Mouse (Mus musculus) brown adipose tissue, adult 24 weeks (tissue): ENCODE measurements around the gene Arhgap10. TPM values are rescaled to one million over a fixed set of nuclear protein-coding genes. Genes with fewer than 3 reads are reported as not detected.

Experiments
- H3K27ac ChIP-seq: fragments of 200-500 bp; replicated peaks from 2 replicates; pipeline ENCODE4 v1.5.1; 2012; ENCODE audit warnings: low read depth, mild to moderate bottlenecking, low read length
- H3K4me1 ChIP-seq: fragments of 200-500 bp; 2 replicates; pipeline ENCODE4 v1.6.1; 2012; ENCODE audit warnings: low read length, mixed read lengths; ENCODE audit not compliant: control insufficient read depth, insufficient read depth, insufficient read length
- H3K4me3 ChIP-seq: fragments of 200-500 bp; 2 replicates; pipeline ENCODE4 v1.5.1; 2012; ENCODE audit warnings: low read depth, mild to moderate bottlenecking, low read length, moderate library complexity; ENCODE audit not compliant: insufficient read depth
- polyA plus RNA-seq: library from polyadenylated mRNA; stranded (reverse); fragments of >200 nt; gene quantifications from 2 replicates; pipeline ENCODE4 v1.2.4, GENCODE M21; 2012; ENCODE audit not compliant: missing spikeins, insufficient read depth, insufficient read length

Gene Arhgap10
- polyA plus RNA-seq, 1 experiment: 9.1 TPM

- H3K4me1 ChIP-seq: no peaks in the 10 kb centered on the region
- H3K4me3 ChIP-seq: no peak overlapping the region
- H3K27ac ChIP-seq: no peak overlapping the region
Observed at GRCm38 (mm10) chr8:77524018-77524615, 6.4 kb upstream of the Arhgap10 start.

- Histone ChIP-seq H3K27ac (no peak overlapping the region), H3K4me1 (0 out of 2 replicates have a peak, but pooled peaks cover 3% of the 10 kb centered on the region), H3K4me3 (no peak overlapping the region)
Observed at GRCm38 (mm10) chr8:77522984-77523383, 5.2 kb upstream of the Arhgap10 start.

DNA sequence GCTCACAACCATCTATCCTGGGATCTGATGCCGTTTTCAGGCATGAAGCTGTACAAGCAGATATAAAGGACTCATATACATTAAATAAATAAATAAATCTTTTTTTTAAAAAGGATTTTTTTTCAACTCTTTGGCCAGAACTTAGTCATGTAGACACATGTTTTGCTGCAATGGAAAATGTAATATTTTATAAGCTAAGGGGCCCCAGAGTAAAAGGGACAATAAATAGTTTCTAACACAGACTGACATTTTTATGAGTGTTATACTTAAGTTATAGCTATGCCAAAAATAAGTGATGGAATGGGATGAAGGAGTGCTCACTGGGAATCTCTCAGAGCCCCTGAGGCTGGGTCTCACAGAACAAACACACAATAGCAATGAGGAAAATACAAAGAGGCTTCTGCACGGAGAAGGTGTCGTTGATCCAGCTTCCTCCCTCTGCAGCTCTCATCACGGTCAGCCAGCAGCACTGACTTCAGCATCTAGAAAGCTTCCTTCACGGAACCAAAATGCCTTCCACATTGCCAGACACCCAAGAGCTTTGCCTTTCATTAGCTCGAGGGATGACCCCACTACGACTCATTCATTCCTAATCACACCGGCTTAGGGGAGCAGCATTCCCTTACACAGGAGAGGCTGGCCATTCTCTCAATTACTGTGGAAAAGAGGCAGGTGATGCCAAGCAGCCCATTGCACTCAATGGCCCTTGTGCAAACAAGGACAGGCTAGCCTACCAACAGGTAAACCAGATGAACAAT, 3.5 kb upstream of the Arhgap10 start:
- Histone ChIP-seq H3K4me1 (peaks cover 3% of the 10 kb centered on the region; the same call in 1 of the 2 replicates), H3K27ac (no peak overlapping the region), H3K4me3 (no peak overlapping the region)

DNA sequence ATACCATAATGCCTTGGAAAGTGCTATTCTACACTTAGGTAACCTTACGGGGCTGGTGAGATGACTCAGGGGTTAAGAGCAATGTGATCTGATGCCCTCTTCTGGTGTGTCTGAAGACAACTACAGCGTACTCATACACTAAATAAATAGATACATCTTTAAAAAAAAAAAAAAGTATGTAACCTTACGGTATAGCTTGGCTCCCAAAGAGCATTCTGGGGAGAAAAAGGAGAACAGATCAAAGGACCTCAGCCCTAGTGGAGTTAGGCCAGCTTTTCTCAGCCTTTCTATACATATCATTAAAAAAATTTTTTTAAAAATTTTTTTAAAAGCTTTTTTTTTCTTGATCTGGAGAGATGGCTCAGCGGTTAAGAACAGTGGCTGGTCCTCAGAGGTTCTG, 2.8 kb upstream of the Arhgap10 start:
- no peak overlapping the region for H3K27ac ChIP-seq
- no peak overlapping the region for H3K4me3 ChIP-seq
- H3K4me1 ChIP-seq: peaks cover 3% of the 10 kb centered on the region; the same call in 1 of the 2 replicates

DNA sequence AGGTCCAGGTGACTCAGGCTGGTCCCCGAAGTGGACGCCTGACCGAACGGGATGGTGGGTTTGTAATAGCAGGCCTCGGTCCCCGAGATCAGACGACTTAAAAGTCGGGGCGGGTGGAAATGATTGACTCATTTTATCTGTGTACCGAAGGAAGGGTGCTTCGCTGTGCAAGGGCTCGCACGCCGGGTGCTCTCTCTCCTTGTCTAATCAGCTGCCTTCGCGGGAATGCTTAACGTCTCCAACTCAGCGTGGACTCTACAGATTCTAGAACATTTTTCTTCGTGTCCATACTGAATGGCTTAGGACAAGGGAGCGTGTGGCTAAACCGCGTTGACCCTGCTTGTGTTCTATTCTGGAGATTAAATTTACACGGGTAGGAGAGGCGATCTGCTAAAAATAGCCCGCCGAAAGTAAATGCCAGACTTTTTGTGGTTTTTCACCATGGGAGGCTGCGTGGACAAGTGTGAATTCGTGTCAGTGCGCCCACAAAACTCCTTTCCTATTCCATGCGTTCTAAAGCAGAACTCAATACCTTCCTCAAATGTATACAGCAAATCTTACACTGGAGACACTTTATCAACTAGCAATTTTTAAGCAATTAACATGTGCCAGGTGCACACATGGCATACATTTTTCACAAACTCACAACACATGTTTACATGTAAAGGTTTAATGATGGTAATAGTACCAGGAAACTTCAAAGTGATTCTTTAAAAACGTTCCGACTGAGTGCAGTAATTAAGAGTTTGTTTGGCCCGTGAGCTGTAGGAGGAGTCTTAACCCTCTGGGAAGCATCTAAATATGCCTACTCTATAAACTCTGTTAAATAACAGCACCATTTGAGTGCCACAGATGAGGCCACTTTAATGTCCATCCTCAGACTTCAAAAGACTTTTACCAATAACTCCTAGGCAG, 705 bp upstream of the Arhgap10 start:
- H3K27ac ChIP-seq: peak overlapping the region; percentile 27; the same call in 1 of the 2 replicates

DNA sequence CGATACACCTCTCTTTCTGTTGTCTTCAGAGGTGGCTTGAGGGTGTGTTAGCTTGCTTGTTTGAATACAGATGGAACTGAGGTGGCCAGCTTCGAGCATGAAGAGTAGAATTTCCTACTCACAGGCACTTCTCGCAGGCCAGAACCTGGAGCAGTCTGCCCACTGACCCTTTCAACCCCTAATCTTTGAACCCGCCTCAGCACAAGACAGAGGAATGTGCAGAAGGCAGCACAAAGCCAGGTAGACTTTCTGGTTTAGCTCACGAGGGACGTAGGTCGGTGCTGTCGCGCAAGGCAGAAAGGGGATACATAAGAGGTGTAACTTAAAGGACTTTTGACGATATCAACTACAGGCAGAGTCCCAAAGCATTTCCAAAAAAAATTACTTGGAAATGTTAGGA, 908 bp downstream of the Arhgap10 start:
- Histone ChIP-seq H3K27ac (no peak overlapping the region), H3K4me1 (peaks cover 3% of the 10 kb centered on the region; the same call in 1 of the 2 replicates), H3K4me3 (peak overlapping the region; percentile 71)

More for the DNA sequence above, 705 bp upstream of the Arhgap10 start:
- Histone ChIP-seq H3K4me1 (peaks cover 3% of the 10 kb centered on the region; the same call in 1 of the 2 replicates), H3K4me3 (peak overlapping the region; percentile 79)

- peaks cover 3% of the 10 kb centered on the region; the same call in 1 of the 2 replicates for H3K4me1 ChIP-seq
- no peak overlapping the region for H3K27ac ChIP-seq
- H3K4me3 ChIP-seq: peak overlapping the region; percentile 71
Observed at GRCm38 (mm10) chr8:77515786-77516185, 2.0 kb downstream of the Arhgap10 start.

DNA sequence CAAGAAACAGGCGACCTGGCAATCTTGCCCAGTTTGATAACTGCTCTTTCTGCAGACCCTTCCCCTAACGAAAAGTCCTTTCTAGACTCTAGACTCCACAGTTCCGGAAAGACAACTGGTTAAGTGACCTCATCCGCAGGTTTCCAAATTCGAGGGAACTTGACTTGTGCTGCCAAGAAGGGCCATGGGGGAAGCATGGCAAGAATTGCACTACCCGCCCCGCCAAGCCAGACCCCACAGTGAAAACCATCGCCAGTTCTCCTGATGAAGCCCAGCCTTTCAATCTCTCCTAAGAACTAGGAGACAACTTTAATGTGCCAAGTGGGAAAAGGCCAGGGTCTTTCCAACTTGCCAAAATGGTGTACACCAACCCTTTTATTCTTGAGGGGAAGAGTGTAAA, 2.6 kb downstream of the Arhgap10 start:
- Histone ChIP-seq H3K4me1 (peaks cover 3% of the 10 kb centered on the region; the same call in 1 of the 2 replicates), H3K4me3 (no peak overlapping the region), H3K27ac (no peak overlapping the region)

- Histone ChIP-seq H3K27ac (no peak overlapping the region), H3K4me1 (no peaks in the 10 kb centered on the region; the same call in none of the 2 replicates), H3K4me3 (no peak overlapping the region)
Observed at GRCm38 (mm10) chr8:77511750-77512493, 5.8 kb downstream of the Arhgap10 start.

DNA sequence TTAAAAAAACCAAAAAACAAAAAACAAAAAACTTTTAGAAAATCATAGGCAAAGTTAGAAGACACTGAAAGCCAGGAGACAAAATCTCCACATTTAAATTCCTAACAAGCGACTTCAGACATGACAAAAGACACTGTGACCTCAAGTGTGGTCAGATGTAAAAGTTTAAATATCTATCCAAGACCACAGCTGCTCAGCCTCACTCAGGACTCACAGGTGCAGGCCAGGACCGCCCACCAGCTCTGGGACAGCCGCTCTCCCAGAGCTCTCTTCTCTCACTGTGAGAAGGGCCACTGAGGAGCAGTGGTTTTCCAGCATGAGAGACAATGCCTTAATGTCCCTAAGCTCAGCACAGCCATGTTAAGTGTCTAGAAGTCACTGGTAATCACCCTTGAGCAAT, 7.3 kb downstream of the Arhgap10 start:
- Histone ChIP-seq H3K27ac (no peak overlapping the region), H3K4me3 (no peak overlapping the region), H3K4me1 (no peaks in the 10 kb centered on the region; the same call in 1 of the 2 replicates)

DNA sequence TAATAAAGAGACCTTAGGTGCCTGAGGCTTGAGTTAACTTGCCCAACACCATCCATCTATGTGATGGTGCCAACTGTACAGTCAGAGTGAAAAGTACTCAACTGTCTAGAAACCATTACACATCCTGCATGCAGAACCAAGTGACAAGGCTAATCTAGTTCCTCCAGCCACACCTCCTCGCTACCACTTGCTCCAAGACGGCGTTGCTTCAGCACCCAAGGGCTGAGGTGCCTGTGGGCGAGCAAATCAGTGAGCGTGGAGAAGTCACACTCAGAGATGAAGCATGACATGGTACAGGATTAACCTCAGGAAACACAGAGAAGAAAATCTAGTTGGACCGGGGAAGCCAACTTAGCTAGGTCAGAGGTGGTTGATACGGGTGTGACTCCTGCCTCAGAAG, 8.7 kb downstream of the Arhgap10 start:
- Histone ChIP-seq H3K4me1 (no peaks in the 10 kb centered on the region; the same call in 1 of the 2 replicates), H3K4me3 (no peak overlapping the region), H3K27ac (no peak overlapping the region)

- H3K4me3 ChIP-seq: no peak overlapping the region
- H3K4me1 ChIP-seq: no peaks in the 10 kb centered on the region; the same call in 1 of the 2 replicates
- no peak overlapping the region for H3K27ac ChIP-seq
Observed at GRCm38 (mm10) chr8:77507510-77508035, 10.2 kb downstream of the Arhgap10 start.

DNA sequence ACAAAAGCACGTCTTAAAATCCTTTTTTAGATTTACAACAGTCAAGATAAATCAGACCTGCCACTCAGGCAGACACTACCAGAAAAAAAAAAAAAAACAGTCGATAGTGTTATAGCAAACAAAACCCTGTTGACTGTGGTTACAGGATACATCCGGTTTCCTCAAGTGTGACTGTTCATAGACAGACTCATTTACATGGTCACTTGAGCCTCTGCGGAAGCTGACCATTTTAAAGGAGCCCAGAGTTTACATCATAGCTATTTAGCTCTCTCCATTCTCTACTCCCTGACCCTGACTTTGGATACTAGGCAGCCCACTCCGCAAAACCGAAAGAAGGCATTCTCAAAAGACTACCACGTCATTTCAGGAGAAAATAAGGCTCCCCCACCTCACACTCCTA, 11.2 kb downstream of the Arhgap10 start:
- no peak overlapping the region for H3K4me3 ChIP-seq
- no peaks in the 10 kb centered on the region; the same call in 1 of the 2 replicates for H3K4me1 ChIP-seq
- H3K27ac ChIP-seq: no peak overlapping the region

GRCm38 (mm10) chr8:77502547-77502946, 15.2 kb downstream of the Arhgap10 start:
- Histone ChIP-seq H3K27ac (no peak overlapping the region), H3K4me3 (no peak overlapping the region), H3K4me1 (no peaks in the 10 kb centered on the region; the same call in 1 of the 2 replicates)
